Mouse (Mus musculus) pancreas, adult 10 weeks (tissue): ENCODE results near the gene Pde4c. TPM values are rescaled to one million over a fixed set of nuclear protein-coding genes. Genes with fewer than 3 reads are reported as not detected.

Experiments used
- polyA plus RNA-seq: library from polyadenylated mRNA; stranded (reverse); fragments of 350-450 nt; fragmentation: Illumina TruSeq; extraction: RNeasy Lipid Tissue Mini Kit (QIAGEN cat#74804); gene quantifications from one replicate; pipeline ENCODE4 v1.2.3, GENCODE M21; 2015; ENCODE audit warnings: low read depth, low replicate concordance; ENCODE audit not compliant: insufficient read depth

The Pde4c gene
- 1.9 TPM for polyA plus RNA-seq

GRCm38 (mm10) chr8:70723486-70724210 lies at the start of gene Pde4c:
Gene Pde4c (plus strand): TSS chr8:70723720.

DNA sequence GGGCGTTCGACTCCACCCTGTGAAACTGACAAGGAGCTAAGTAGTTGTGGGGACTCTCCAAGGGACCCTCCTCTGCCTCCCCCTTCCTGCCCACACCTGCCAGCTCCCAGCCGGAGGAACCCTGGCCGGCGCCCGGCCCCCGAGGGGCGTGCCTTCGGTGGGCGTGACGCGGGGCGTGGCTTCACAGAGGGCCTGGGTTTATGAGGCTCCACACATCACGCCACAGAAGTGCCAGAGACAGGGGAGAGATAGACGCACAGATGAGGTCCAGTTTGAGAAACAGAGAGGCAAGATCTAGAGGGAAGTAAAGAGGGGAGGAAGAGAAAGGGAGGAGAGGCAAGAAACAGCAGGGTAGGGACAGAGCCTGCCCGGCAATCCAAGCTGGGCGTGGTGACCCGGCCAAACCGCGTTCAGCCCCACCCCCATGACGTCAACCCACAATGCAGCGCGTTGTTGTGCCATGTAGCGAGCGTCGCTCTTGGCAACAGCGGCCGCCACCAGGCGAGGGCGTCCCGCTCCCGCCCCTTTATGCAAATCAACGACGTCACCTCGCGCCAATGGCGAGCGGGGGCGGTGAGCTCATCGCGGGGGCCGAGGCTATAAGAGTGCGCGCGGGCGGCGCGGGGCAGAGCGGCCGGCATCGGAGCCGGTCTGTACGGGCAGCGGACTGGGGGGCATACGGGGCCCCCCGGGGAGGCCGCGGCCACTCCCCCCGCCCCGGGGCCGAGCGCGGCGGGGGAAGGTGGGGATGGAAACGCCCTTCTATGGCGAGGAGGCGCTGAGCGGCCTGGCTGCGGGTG lies 25.0 kb upstream of the Pde4c start, which contains the start of gene Jund:
TSS of gene Jund (plus strand) at position 640 of the 800 bp plus-strand sequence.

DNA sequence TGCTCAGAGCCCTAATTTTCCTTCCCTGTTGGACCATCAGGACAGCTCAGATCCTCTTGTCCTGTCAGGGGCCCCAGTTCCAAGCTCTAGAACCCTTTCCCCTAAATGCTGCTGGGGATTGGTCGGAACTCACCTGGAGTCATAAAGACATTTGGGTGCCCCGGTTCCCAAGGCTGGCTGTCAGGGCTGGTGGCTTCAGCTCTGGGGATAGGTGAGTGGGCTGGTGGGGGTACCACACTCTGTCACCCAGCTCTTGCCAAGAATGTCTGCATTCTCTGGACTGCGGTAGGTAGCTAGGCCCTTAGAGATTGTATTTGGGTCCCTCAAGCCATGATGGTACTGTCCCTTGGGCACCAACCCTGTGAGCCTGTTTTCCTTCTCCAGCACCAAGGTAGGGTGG lies 20.2 kb upstream of the Pde4c start, which contains the start of gene Iqcn:
TSS of gene Iqcn (plus strand) at position 171 of the 400 bp plus-strand sequence.

GRCm38 (mm10) chr8:70718297-70718696 lies 5.2 kb upstream of the Pde4c start, which contains the start of gene Gm3336:
Gene Gm3336 (plus strand): TSS chr8:70718543.

DNA sequence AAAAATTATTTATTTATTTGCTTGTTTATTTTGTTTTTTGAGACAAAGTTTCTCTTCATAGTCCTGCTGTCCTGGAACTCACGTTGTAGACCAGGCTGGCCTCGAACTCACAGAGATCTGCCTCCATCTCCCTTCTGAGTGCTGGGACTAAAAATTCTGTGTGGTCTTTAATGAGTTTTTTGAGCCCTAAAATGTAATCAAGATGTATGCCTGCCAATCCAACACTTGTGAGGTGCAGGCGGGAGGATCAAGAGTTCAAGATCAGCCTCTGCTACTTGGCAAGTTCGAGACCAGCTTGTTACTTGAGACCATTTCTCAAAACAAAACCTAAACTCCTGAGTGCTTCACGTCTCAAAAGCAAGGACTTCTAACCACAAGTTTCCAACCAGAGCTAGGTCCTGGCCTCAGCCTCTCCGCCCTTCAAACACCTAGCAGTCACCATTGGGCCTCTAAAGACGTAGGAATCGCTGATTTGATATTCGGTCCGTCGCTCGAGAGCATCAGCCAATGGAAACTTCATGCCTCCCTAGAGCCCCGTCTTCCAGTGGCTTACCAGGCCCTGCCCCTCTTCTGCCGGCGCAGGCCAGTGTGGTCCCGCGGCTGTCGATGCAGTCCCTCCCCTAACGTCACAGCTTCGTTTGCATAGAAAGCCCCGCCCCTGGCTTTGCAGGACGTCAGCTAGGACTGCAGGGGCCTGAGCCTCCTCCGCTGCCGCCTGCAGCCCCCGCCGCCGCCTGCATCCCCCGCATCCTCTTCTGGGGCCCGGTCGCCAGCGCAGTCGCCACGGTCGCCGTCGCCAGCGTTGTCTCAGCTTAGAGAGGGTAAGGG lies 30.7 kb downstream of the Pde4c start, which contains the start of gene Rab3a:
TSS of gene Rab3a (plus strand) at position 637 of the 828 bp plus-strand sequence.

DNA sequence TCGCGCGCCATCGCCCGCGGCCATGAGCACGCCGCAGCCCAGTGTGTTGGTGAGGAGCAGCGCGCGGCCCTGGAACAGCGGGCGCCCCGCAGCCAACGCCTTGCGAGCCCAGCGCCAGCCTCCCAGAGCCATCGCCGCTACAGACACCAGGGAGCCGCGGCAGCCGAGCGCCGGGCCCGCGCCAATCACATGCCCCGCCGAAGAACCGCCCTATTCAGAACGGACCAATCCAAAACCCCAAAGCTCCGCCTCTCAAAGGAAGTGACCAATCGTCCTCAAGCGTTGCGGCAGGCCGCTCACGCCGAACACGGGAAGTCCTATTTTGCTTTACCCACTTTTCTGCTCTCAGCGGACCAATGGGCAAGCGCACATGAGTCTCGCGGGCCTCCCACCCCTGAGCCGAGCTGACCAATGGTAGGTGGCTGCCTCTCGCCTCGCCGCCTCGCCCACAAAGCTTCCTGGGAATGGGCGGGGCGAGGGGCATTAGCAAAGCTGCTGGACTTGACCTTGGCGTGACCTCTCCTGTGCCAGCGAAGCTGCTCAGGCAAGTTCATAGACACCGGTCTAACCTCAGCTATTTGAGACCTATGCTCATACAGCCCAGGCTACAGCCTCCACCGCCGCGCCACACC lies 37.4 kb downstream of the Pde4c start, which contains the start of gene Mpv17l2:
TSS of gene Mpv17l2 (minus strand) at position 172 of the 632 bp plus-strand sequence.

GRCm38 (mm10) chr8:70776496-70777444 lies 53.2 kb downstream of the Pde4c start, which contains the start of gene Pik3r2:
Gene Pik3r2 (minus strand): TSS chr8:70776713.

Other genes starting within 250 kb of the Pde4c start
- gene Klhl26, start 246.8 kb upstream of the Pde4c start, polyA plus RNA-seq, result 4.2 TPM
- gene Tmem59l, start 236.4 kb upstream of the Pde4c start, polyA plus RNA-seq, result 3.6 TPM
- gene Crlf1, start 230.6 kb upstream of the Pde4c start, polyA plus RNA-seq, result 23.2 TPM
- gene Rex1bd, start 217.0 kb upstream of the Pde4c start, polyA plus RNA-seq, result 39.6 TPM
- gene Uba52, start 212.9 kb upstream of the Pde4c start, polyA plus RNA-seq, result 731 TPM
- 78.4 TPM for gene Fkbp8, start 196.0 kb upstream of the Pde4c start, polyA plus RNA-seq
- gene Kxd1, start 195.8 kb upstream of the Pde4c start, polyA plus RNA-seq, result 14.3 TPM
- 6.0 TPM for gene Ell, start 184.3 kb upstream of the Pde4c start, polyA plus RNA-seq
- gene Isyna1, start 129.3 kb upstream of the Pde4c start, polyA plus RNA-seq, result 17.5 TPM
- 22.8 TPM for gene Ssbp4, start 114.8 kb upstream of the Pde4c start, polyA plus RNA-seq
- 2.3 TPM for gene Lrrc25, start 107.6 kb upstream of the Pde4c start, polyA plus RNA-seq
- 0.61 TPM for gene Gdf15, start 91.3 kb upstream of the Pde4c start, polyA plus RNA-seq
- 8.6 TPM for gene Pgpep1, start 63.3 kb upstream of the Pde4c start, polyA plus RNA-seq
- 14.0 TPM for gene Lsm4, start 50.5 kb upstream of the Pde4c start, polyA plus RNA-seq
- 32.7 TPM for gene Jund, start 24.8 kb upstream of the Pde4c start, polyA plus RNA-seq
- gene Iqcn, start 20.3 kb upstream of the Pde4c start, polyA plus RNA-seq, result not detected
- gene Gm3336, start 5.2 kb upstream of the Pde4c start, polyA plus RNA-seq, result not detected
- 12.4 TPM for gene Rab3a, start 31.0 kb downstream of the Pde4c start, polyA plus RNA-seq
- gene Mpv17l2, start 37.2 kb downstream of the Pde4c start, polyA plus RNA-seq, result 13.1 TPM
- 9.3 TPM for gene Pik3r2, start 53.0 kb downstream of the Pde4c start, polyA plus RNA-seq
- gene Mast3, start 81.3 kb downstream of the Pde4c start, polyA plus RNA-seq, result 40.0 TPM
- not detected for gene Il12rb1, start 84.7 kb downstream of the Pde4c start, polyA plus RNA-seq
- gene Arrdc2, start 116.0 kb downstream of the Pde4c start, polyA plus RNA-seq, result 18.1 TPM
- gene Kcnn1, start 139.5 kb downstream of the Pde4c start, polyA plus RNA-seq, result 1.6 TPM
- gene Ccdc124, start 150.2 kb downstream of the Pde4c start, polyA plus RNA-seq, result 9.8 TPM
- gene Slc5a5, start 169.0 kb downstream of the Pde4c start, polyA plus RNA-seq, result not detected
- 1,080 TPM for gene Rpl18a, start 173.7 kb downstream of the Pde4c start, polyA plus RNA-seq
- 5.2 TPM for gene Map1s, start 182.2 kb downstream of the Pde4c start, polyA plus RNA-seq